In the genomic region with DNA sequence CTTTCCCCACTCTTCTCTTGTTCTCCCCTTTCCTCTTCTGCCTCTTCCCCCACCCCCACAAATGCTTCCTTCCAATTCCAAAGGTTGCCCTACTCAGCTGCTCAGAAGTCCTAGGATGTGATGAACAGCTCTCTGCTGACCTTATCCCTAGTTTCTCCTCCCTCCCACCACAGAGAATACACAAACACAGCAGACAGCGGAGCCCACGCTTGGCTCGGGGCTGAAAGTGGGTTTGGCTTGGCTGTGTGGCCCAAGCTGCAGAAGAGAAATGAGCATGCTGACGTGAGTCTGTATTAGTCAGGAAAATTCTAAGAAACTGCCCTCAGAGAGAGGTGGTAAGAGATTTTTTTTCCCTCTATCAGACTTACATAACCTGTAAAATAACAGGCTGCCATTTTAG, we compare ENCODE assay signal across 8 mouse cellular contexts.
DNase-seq lines count a peak whose midpoint lies in the region; ATAC-seq lines count a peak whose summit lies in the region.

No protein-coding gene starts in this region.

- no peaks in the 10 kb centered on the region for H3K36me3 ChIP-seq in heart, embryonic 11.5 days (ENCODE audit: control insufficient read depth, insufficient read depth, low read length)
- H3K36me3 ChIP-seq in kidney, embryonic 16.5 days (ENCODE audit: insufficient read depth, low read length) = no peaks in the 10 kb centered on the region

- no peaks in the 10 kb centered on the region for H3K27me3 ChIP-seq in heart, embryonic 11.5 days (ENCODE audit: control insufficient read depth, insufficient read depth, low read length)
- H3K27me3 ChIP-seq in kidney, embryonic 16.5 days (ENCODE audit: insufficient read depth, low read length) = no peaks in the 10 kb centered on the region

- H3K4me2 ChIP-seq in heart, embryonic 11.5 days = no peak overlapping the region
- H3K4me2 ChIP-seq in kidney, embryonic 16.5 days (replicated peaks; ENCODE audit: low read depth, low read length) = no peak overlapping the region

- H3K27ac ChIP-seq in heart, embryonic 11.5 days (ENCODE audit: low read depth, low read length) = no peak overlapping the region
- H3K27ac ChIP-seq in kidney, embryonic 16.5 days (ENCODE audit: low read length) = no peak overlapping the region

- ATAC-seq in heart, embryonic 11.5 days (replicated peaks; ENCODE audit: insufficient number of reproducible peaks, low FRiP score, low TSS enrichment) = no peak
- ATAC-seq in kidney, embryonic 16.5 days (ENCODE audit: low FRiP score, low TSS enrichment) = peak; percentile 71; the same call in 1 of the 2 replicates
- no peak for ATAC-seq in megakaryocyte progenitor cell, adult 5-6 weeks (replicated peaks; ENCODE audit: poor library complexity)

- DNase-seq in heart, adult 18-20 months = peak; percentile 63 to 67
- peak; percentile 41 for DNase-seq in brain, adult 2 months (ENCODE audit: low read depth, low spot score)
- peak; percentile 74 for DNase-seq in lung, postnatal 10 days
- no peak for DNase-seq in thymus, postnatal 0 days (ENCODE audit: low spot score)
- DNase-seq in right cerebral cortex, postnatal 25 days = no peak

- WGBS in heart, embryonic 11.5 days (ENCODE audit: insufficient replicate concordance) = 47% methylated on average over 4 of the region's 4 CpGs
- WGBS in kidney, embryonic 16.5 days = 20% methylated on average over 4 of the region's 4 CpGs

- H3K9me3 ChIP-seq in heart, embryonic 11.5 days (replicated peaks; ENCODE audit: control insufficient read depth, low read length) = no peaks in the 10 kb centered on the region
- no peaks in the 10 kb centered on the region for H3K9me3 ChIP-seq in kidney, embryonic 16.5 days (ENCODE audit: low read length)

- H3K4me1 ChIP-seq in heart, embryonic 11.5 days (ENCODE audit: control insufficient read depth, insufficient read depth, low read length) = no peaks in the 10 kb centered on the region
- H3K4me1 ChIP-seq in kidney, embryonic 16.5 days (ENCODE audit: insufficient read depth, low read length) = no peaks in the 10 kb centered on the region

- H3K4me3 ChIP-seq in heart, embryonic 11.5 days (ENCODE audit: low read depth, low read length) = no peak overlapping the region
- no peak overlapping the region for H3K4me3 ChIP-seq in kidney, embryonic 16.5 days (ENCODE audit: low read length)

- no peak overlapping the region for H3K9ac ChIP-seq in heart, embryonic 11.5 days (ENCODE audit: low read depth, low read length)
- H3K9ac ChIP-seq in kidney, embryonic 16.5 days (replicated peaks; ENCODE audit: low read length) = no peak overlapping the region

Comparison
In these comparisons a context has a peak if more than half of its experiments do, and no peak if none do; other contexts are left out.
1. DNase-seq: peak in heart, adult 18-20 months (2 of 2), brain, adult 2 months (single experiment) and lung, postnatal 10 days (single experiment); none in thymus, postnatal 0 days (single experiment) and right cerebral cortex, postnatal 25 days (single experiment).